Mouse (Mus musculus) limb, embryonic 11.5 days (tissue): ENCODE results near the gene Ifitm5. TPM values are rescaled to one million over a fixed set of nuclear protein-coding genes. Genes with fewer than 3 reads are reported as not detected.

ENCODE experiments used
- polyA plus RNA-seq: library from polyadenylated mRNA; unstranded; fragments of >200 nt; fragmentation: Nextera tagmentation; extraction: Ambion mirVana; gene quantifications from 2 replicates; pipeline ENCODE4 v1.2.1, GENCODE M21; 2014

Gene Ifitm5
- polyA plus RNA-seq, 1 experiment from 2014 or later, result 1.9 TPM

Other genes with a start within 250 kb of the Ifitm5 start
- not detected in 2 replicates for gene Cyp2e1, start 186.6 kb downstream of the Ifitm5 start, polyA plus RNA-seq
- gene Syce1, start 162.4 kb downstream of the Ifitm5 start, polyA plus RNA-seq, result 0.85 and 1.0 TPM in 2 replicates
- 2.0 and 3.1 TPM in 2 replicates for gene Zfp941, start 128.1 kb downstream of the Ifitm5 start, polyA plus RNA-seq
- gene Urah, start 115.3 kb downstream of the Ifitm5 start, polyA plus RNA-seq, result 0.68 and 0.78 TPM in 2 replicates
- not detected in 2 replicates for gene Scgb1c1, start 104.7 kb downstream of the Ifitm5 start, polyA plus RNA-seq
- not detected in 2 replicates for gene Odf3, start 102.5 kb downstream of the Ifitm5 start, polyA plus RNA-seq
- gene Gm45785, start 94.0 kb downstream of the Ifitm5 start, polyA plus RNA-seq, result not detected in 2 replicates
- gene Ric8a, start 93.3 kb downstream of the Ifitm5 start, polyA plus RNA-seq, result 57.2 and 61.4 TPM in 2 replicates
- gene Bet1l, start 92.7 kb downstream of the Ifitm5 start, polyA plus RNA-seq, result 27.9 and 33.6 TPM in 2 replicates
- gene Psmd13, start 68.3 kb downstream of the Ifitm5 start, polyA plus RNA-seq, result 185 and 243 TPM in 2 replicates
- gene Sirt3, start 68.0 kb downstream of the Ifitm5 start, polyA plus RNA-seq, result 21.6 and 23.2 TPM in 2 replicates
- gene Cox8b, start 49.8 kb downstream of the Ifitm5 start, polyA plus RNA-seq, result 0.88 and 1.0 TPM in 2 replicates
- gene Nlrp6, start 29.4 kb downstream of the Ifitm5 start, polyA plus RNA-seq, result 0.26 TPM in 1 of 2 replicates, not detected in the other
- gene Pgghg, start 8.9 kb downstream of the Ifitm5 start, polyA plus RNA-seq, result 13.6 and 16.1 TPM in 2 replicates
- gene Gm45717, start 5.6 kb upstream of the Ifitm5 start, polyA plus RNA-seq, result not detected in 2 replicates
- gene Ifitm2, start 5.7 kb upstream of the Ifitm5 start, polyA plus RNA-seq, result 853 and 900 TPM in 2 replicates
- gene Ifitm1, start 16.9 kb upstream of the Ifitm5 start, polyA plus RNA-seq, result 63.9 and 68.3 TPM in 2 replicates
- gene Ifitm3, start 60.5 kb upstream of the Ifitm5 start, polyA plus RNA-seq, result 45.3 and 50.4 TPM in 2 replicates
- not detected in 2 replicates for gene Ifitm6, start 67.6 kb upstream of the Ifitm5 start, polyA plus RNA-seq
- gene Gm17387, start 78.8 kb upstream of the Ifitm5 start, polyA plus RNA-seq, result not detected in 2 replicates
- 19.1 and 20.0 TPM in 2 replicates for gene B4galnt4, start 110.8 kb upstream of the Ifitm5 start, polyA plus RNA-seq
- gene Pkp3, start 127.9 kb upstream of the Ifitm5 start, polyA plus RNA-seq, result 3.3 and 3.9 TPM in 2 replicates
- 1.9 and 2.8 TPM in 2 replicates for gene Sigirr, start 150.3 kb upstream of the Ifitm5 start, polyA plus RNA-seq
- gene Ano9, start 167.5 kb upstream of the Ifitm5 start, polyA plus RNA-seq, result 0.76 and 0.85 TPM in 2 replicates
- gene Ptdss2, start 172.1 kb upstream of the Ifitm5 start, polyA plus RNA-seq, result 70.0 and 70.6 TPM in 2 replicates
- 82.9 and 88.3 TPM in 2 replicates for gene Rnh1, start 222.6 kb upstream of the Ifitm5 start, polyA plus RNA-seq
- 98.7 and 99.1 TPM in 2 replicates for gene Hras, start 243.7 kb upstream of the Ifitm5 start, polyA plus RNA-seq
- 11.7 and 12.5 TPM in 2 replicates for gene Lrrc56, start 243.9 kb upstream of the Ifitm5 start, polyA plus RNA-seq